Mouse (Mus musculus) mature B cell (primary cell): Measurements from ENCODE around the gene Mast4.
"Not testable (repeated sequence)": the region's sequence is repeated elsewhere in the genome, so short reads cannot be mapped to it uniquely, and the experiment has no call there.

Experiments used
- in situ Hi-C: fragments of 300-500 bp; cut with MboI; formaldehyde crosslinking; loops from 2 replicates; pipeline ENCODE4 v1.14.3; 2019

Mast4 gene

DNA sequence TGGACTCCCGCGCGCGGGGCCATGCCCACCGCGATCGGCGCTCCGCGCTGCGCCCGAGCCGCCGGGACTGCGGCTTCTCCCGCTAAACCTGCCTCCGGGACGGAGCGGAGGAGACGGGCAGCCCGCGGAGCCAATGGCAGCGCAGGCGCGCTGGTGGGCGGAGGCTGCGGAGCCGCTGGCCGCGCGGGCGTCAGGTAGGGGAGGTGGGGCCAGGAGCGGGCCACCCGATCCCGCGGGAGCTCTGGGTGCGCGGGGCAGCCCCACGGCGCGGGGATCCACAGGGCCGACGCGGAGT is at the start of gene Mast4:
Mast4 (minus strand) TSS at position 106 of the 295 bp plus-strand sequence.
- in situ Hi-C loops, result no loop called here

DNA sequence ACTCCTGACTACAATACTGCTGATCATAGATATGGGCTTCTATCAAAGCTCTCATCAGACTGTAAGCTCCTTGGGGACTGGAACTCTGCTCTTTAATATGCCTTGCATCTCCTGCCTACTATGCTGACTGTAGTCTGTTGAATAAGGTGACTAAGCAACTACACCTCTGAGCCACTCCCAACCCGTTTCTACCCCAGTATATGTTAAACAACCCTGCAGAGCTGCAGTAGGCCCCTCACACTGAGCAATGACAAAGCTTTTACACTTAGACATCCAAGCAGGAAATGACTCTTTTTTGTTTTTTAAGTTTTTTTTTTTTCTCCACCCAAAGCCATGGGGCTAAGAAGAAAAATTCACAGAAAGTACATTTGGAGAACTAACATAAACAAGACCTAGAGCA is 40.2 kb upstream of the Mast4 start:
- in situ Hi-C loops, result no loop called here

DNA sequence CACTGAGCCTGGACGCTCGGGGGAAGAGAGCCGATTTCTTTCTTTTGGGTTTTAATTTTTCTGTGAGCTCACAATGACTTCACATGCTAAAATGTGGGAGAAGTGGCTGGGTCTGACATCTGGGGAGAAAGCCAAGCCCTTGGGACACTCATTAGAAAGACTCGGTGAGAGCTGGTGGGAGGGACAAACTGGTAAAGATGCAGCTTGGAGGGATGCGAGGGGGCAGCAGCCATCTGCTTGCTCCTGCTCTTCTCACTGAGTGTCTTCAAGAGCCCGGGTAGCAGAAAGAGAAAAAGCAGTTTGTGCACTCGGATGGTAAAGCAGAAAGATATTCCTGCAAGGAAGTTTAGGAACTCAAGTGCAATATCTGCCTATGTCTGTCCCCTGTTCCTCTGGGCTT is 34.9 kb upstream of the Mast4 start:
- in situ Hi-C loops, result no loop called here

DNA sequence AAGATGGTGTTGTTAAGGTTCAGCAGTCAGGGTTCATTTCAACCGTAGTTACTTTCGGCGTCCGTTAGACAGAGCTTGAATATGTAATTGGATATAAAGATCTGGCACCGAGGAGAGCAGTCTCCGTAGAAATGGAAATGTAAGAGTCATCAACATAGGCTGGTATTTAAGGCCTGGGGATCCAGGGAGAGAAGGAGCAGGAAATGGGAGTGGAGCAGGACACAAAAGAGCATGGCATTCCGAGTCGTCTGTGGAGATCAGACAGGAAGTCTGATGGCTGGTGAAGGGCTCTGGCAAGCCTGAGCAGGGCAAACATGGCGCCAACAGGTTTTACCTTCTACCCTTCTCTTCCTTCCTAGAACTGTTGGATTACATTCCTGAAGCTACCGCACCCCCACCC is 28.9 kb upstream of the Mast4 start:
- in situ Hi-C loops, result no loop called here

DNA sequence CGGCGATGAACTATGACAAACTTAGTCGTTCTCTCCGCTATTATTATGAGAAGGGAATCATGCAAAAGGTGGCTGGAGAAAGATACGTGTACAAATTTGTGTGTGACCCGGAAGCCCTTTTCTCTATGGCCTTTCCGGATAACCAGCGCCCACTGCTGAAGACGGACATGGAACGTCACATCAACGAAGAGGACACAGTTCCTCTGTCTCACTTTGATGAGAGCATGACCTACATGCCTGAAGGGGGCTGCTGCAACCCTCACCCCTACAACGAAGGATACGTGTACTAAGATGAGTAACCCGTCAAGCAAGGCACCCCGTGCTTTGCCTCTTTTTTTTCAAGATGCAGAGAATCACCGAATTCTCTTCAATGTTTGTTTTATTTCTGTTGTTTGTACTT is 23.1 kb upstream of the Mast4 start:
- in situ Hi-C loops, result not testable (repeated sequence)

- in situ Hi-C loops, result not testable (repeated sequence)
These were observed 22.6 kb upstream of the Mast4 start for GRCm38 (mm10) chr13:103356909-103357308.

DNA sequence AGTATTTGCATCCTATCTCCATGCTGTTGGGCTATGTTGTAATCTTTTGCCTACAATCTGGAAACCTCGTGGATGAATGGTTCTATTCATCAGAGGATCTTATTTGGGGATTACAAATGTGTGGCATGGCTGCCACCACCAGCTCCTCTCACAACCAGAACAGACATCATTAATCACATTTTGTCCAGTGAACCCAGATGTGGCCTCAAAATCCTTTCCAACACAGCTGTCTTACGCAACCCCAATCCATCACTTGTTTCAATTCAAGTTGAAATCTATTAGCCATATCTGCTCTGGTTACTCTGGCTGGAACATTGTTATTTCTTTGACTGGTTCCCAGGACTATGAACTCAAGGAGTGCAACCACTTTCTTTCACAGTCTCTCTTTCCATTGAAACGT is 20.4 kb upstream of the Mast4 start:
- in situ Hi-C loops, result no loop called here

- in situ Hi-C loops, result no loop called here
These were observed 10.5 kb upstream of the Mast4 start for GRCm38 (mm10) chr13:103344749-103345148.

DNA sequence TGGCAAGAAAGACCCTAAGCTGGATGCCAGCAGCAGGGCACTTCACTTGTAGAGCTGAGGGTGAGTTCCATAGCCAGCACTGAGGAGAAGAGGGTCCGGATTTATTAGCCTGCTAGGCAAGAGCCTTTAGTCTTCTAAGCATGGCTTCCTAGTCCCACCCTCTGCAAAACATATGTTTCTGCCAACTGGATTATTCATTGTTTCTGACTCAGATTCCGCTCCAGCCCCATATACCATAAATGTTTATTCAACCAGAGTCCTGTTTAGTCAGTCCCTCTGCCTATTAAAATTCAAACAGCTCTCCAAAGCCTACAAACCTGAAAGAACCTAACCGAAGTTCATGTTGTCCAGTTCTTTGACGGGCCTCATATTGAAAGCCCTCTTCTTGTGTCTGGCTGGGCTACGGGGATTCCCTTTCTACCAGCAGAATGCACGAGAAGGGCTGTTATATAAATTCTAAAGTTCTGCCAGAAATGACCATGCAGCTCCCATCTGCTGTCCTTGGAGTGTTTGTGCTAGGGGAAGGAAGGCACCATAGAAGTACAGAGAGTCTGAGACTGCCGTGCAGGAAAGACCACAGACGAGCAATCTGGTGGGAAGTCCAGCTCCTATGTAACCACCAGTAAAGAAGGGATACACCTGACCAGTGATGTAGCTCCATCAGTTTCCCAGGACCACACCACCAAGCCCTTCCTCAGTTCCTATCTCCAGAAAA is 9.9 kb upstream of the Mast4 start:
- in situ Hi-C loops, result no loop called here

DNA sequence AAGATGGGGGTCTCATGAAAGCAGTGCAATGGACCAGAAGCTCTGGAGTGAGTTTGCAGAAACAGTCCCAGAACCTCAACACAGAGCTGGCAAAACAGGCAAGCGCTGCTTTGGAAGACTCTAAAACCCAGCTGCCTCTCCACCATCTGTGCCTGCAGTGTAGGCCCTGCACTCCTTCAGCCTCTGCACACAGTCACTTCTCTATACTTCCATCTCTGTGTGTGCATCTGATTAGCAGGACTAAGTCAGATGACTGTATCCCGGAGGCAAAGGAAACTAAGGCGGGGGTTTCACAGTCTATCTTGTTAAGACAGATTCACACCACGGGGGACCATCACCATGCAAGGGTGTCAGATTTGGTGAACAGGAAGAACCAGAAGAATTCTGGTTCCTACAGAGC is 6.7 kb upstream of the Mast4 start:
- in situ Hi-C loops, result no loop called here

DNA sequence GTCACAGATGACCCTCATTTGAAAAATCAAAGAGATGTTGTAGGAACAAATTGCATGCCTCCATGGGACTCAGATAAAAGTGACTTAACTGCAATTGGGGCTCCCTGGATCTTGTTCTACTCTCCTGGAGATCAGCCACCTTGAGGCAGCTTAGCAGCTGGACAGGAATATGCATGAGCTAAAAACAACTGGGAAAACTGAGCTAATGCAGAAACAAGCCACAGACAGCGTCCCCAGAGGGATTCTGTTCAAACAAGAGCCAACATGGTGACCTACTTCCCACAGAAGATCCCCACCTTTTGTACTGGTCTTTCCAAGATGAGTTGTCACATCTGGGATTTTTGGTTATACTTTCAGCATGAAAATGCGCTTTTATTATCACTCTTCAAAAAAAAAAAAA is 4.3 kb upstream of the Mast4 start:
- in situ Hi-C loops, result no loop called here

GRCm38 (mm10) chr13:103336237-103336636 is 1.9 kb upstream of the Mast4 start:
- in situ Hi-C loops, result no loop called here

GRCm38 (mm10) chr13:103334723-103335458 is 594 bp upstream of the Mast4 start:
- in situ Hi-C loops, result no loop called here

GRCm38 (mm10) chr13:103333601-103334391 is 501 bp downstream of the Mast4 start:
- in situ Hi-C loops, result no loop called here

GRCm38 (mm10) chr13:103333153-103333552 is 1.1 kb downstream of the Mast4 start:
- in situ Hi-C loops, result no loop called here

- in situ Hi-C loops, result no loop called here
These were observed 1.6 kb downstream of the Mast4 start for GRCm38 (mm10) chr13:103332731-103333130.

DNA sequence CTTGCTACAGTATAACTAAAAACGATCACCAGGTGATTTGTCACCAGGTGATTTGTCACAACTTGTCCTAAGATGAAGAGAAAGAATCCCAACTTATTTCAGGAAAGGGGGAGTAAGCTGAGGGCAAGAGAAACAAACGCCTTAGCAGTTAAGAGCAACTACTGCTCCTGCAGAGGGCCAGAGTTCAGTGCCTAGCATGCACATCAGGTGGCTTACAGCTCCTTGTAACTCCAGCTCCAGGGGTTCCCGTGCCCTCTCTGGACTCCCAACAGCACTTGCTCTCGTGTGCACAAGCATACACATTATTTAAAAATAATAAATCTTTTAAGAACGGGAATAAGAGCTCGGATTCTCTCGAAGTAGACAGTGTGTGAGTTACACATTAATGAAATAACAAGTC is 3.2 kb downstream of the Mast4 start:
- in situ Hi-C loops, result no loop called here

DNA sequence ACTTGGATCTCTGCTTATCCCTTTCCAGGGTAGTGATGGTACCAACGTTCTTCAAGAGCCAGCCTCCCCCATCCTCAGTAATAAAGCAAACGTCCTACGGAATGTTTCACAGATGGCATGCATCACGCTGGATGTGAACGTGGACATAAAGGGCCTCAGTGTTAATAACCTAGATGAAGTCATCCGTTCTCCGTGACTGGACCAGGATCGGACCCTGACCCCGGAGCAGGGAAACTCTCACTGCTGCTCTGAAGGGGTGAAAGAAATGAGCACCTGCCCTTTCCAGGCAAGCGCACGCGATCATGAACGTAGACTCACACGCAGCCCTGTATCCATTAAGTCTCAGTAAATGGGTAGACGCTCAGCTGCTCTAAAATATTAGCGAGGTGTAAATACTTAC is 6.0 kb downstream of the Mast4 start:
- in situ Hi-C loops, result no loop called here

DNA sequence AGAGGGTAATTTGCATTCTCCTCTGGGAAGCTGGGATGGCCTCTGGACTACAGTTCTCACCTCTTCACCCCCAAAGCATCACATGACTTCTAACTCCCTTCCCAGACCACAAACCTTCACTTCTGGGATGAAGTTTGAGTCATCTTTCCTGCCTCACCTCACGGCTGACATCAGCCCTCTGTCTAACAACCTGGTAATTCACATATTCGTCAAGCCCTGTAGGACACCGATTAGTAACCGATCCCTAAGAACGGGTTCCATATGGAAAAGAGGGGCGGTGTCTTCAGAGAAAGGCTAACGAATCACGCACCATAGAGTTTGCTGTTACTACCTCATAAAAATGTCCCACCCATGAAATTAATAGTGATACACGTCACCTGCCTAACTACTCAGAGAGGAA is 6.5 kb downstream of the Mast4 start:
- in situ Hi-C loops, result no loop called here

DNA sequence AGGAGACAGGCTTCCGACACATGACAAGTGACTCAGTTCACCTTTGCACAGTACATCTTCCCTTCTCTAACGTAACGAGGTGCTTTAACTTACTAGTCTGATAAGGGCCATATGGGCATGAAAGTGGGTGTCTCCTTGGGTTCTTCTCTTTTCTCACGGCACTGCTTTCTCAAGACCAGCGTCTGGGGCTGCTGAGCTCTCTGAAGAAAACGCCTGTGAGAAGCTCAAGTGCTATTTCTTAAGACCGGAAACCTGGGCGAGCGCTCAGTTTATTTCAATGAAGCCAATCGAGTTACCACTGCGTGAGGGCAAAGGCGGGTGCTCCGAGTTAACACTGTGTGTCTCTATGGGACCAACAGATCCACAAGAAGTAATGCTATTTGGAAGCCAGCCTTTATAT is 8.1 kb downstream of the Mast4 start:
- in situ Hi-C loops, result no loop called here

DNA sequence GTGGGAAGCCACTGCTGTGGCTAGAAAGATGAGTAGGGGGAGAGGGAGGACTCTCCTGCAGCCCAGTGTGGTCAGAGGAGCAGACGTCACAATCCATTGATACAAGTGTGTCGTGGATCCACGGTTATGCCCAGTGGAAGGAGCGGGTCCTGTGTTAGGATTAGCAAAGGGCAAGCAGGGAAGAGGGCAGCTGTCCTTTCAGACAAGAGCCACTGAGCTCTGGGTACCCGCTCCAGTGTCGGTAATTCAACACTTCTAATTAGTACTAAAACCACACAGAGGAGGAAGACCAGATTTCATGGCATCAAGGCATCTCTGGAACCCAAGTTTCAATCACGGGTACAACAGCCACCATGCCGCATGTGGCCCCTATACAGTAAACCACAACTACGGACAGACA is 14.4 kb downstream of the Mast4 start:
- in situ Hi-C loops, result no loop called here

GRCm38 (mm10) chr13:103319317-103319716 is 15.0 kb downstream of the Mast4 start:
- in situ Hi-C loops, result no loop called here

GRCm38 (mm10) chr13:103316777-103317367 is 17.4 kb downstream of the Mast4 start:
- in situ Hi-C loops, result no loop called here
